Mouse (Mus musculus): Measurements from ENCODE around the gene Polh. TPM values are rescaled to one million over a fixed set of nuclear protein-coding genes. Genes with fewer than 3 reads are reported as not detected.

Polh gene
- total and polyA plus RNA-seq, 2 experiments from 2014 or later, result 7.8 to 11.0 TPM

- H3K4me1 ChIP-seq (ENCODE audit: control insufficient read depth, insufficient read depth), result 0 out of 2 replicates have a peak, but pooled peaks cover 8% of the 10 kb centered on the region
- peak; percentile 95 for ATAC-seq (ENCODE audit: insufficient read depth, low read depth)
- peak within 1 kb of the TSS; percentile 82 for H3K27ac ChIP-seq (ENCODE audit: low read depth)
- TF ChIP-seq CTCF (IDR thresholded peaks at IDR 0.05; ENCODE audit: low read depth), result no peak
- TF ChIP-seq EP300 (IDR thresholded peaks at IDR 0.05; ENCODE audit: low read depth), result no peak
- H3K4me3 ChIP-seq (ENCODE audit: low read depth, low read length), result peak within 1 kb of the TSS; percentile 83
- H3K27me3 ChIP-seq (ENCODE audit: control insufficient read depth, insufficient read depth, low read length), result no peaks in the 10 kb centered on the region
- peak; percentile 96 for DNase-seq (ENCODE audit: low spot score)
- peak within 1 kb of the TSS; percentile 86 for H3K9ac ChIP-seq (replicated peaks; ENCODE audit: low read depth, low read length)
- peak within 1 kb of the TSS; percentile 77 for H3K4me2 ChIP-seq (ENCODE audit: low read depth, low read length)
- H3K36me3 ChIP-seq (replicated peaks; ENCODE audit: control insufficient read depth, insufficient read depth, low read length), result peaks cover 14% of the 10 kb centered on the region
- 1% methylated on average over 33 of the region's 33 CpGs for WGBS
- no peaks in the 10 kb centered on the region for H3K9me3 ChIP-seq (replicated peaks; ENCODE audit: control insufficient read depth, low read length)
These were observed 49.3 kb downstream of the Polh start, which contains the start of gene Mad2l1bp for GRCm38 (mm10) chr17:46152847-46153782. Gene Mad2l1bp, minus strand, starts transcription at chr17:46153553.

GRCm38 (mm10) chr17:46143578-46144423, 58.6 kb downstream of the Polh start, which contains the start of gene Rsph9:
Gene Rsph9, minus strand, starts transcription at chr17:46144216.
- TF ChIP-seq EP300 (IDR thresholded peaks at IDR 0.05; ENCODE audit: low read depth), result no peak
- no peak for TF ChIP-seq CTCF (IDR thresholded peaks at IDR 0.05; ENCODE audit: low read depth)
- peak within 1 kb of the TSS; percentile 62 for H3K4me2 ChIP-seq (ENCODE audit: low read depth, low read length)
- H3K27ac ChIP-seq (ENCODE audit: low read depth), result no peak within 1 kb of the TSS
- H3K27me3 ChIP-seq (ENCODE audit: control insufficient read depth, insufficient read depth, low read length), result no peaks in the 10 kb centered on the region
- ATAC-seq (ENCODE audit: insufficient read depth, low read depth) (peak; percentile 91), DNase-seq (ENCODE audit: low spot score) (peak; percentile 85)
- H3K4me1 ChIP-seq (ENCODE audit: control insufficient read depth, insufficient read depth), result peaks cover 6% of the 10 kb centered on the region; the same call in 1 of the 2 replicates
- 6% methylated on average over 37 of the region's 37 CpGs for WGBS
- peaks cover 23% of the 10 kb centered on the region for H3K36me3 ChIP-seq (replicated peaks; ENCODE audit: control insufficient read depth, insufficient read depth, low read length)
- H3K9ac ChIP-seq (replicated peaks; ENCODE audit: low read depth, low read length), result peak within 1 kb of the TSS; percentile 22; the same call in 1 of the 2 replicates
- H3K9me3 ChIP-seq (replicated peaks; ENCODE audit: control insufficient read depth, low read length), result no peaks in the 10 kb centered on the region
- peak within 1 kb of the TSS; percentile 43 for H3K4me3 ChIP-seq (ENCODE audit: low read depth, low read length)

DNA sequence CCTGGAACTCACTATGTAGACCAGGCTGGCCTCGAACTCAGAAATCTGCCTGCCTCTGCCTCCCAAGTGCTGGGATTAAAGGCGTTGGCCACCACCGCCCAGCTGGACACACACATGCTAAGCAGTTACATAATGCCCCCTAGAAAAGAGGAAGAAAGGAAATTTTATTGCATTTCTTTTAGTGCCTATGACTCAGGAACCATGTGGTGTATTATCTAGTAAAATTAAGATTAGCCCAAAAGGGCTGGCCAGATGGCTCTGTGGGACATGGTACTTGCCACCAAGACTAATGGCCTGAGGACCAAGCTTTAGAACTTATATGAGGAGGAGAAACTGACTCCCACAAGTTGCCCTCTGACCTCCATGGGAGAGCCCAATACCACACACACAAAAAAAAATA, 62.6 kb downstream of the Polh start:
- TF ChIP-seq CTCF (IDR thresholded peaks at IDR 0.05; ENCODE audit: low read depth) (no peak), EP300 (IDR thresholded peaks at IDR 0.05; ENCODE audit: low read depth) (no peak)
- peaks cover 6% of the 10 kb centered on the region; the same call in 1 of the 2 replicates for H3K4me1 ChIP-seq (ENCODE audit: control insufficient read depth, insufficient read depth)
- H3K9ac ChIP-seq (replicated peaks; ENCODE audit: low read depth, low read length), result no peak overlapping the region
- ATAC-seq (ENCODE audit: insufficient read depth, low read depth) (no peak), DNase-seq (ENCODE audit: low spot score) (no peak)
- H3K27ac ChIP-seq (ENCODE audit: low read depth), result no peak overlapping the region
- no peak overlapping the region for H3K4me3 ChIP-seq (ENCODE audit: low read depth, low read length)
- no peaks in the 10 kb centered on the region for H3K27me3 ChIP-seq (ENCODE audit: control insufficient read depth, insufficient read depth, low read length)
- no peak overlapping the region for H3K4me2 ChIP-seq (ENCODE audit: low read depth, low read length)
- 84% methylated on average over 3 of the region's 3 CpGs for WGBS
- H3K9me3 ChIP-seq (replicated peaks; ENCODE audit: control insufficient read depth, low read length), result no peaks in the 10 kb centered on the region
- H3K36me3 ChIP-seq (replicated peaks; ENCODE audit: control insufficient read depth, insufficient read depth, low read length), result no peaks in the 10 kb centered on the region

GRCm38 (mm10) chr17:46138563-46139236, 63.7 kb downstream of the Polh start:
- H3K4me3 ChIP-seq (ENCODE audit: low read depth, low read length), result no peak overlapping the region
- H3K36me3 ChIP-seq (replicated peaks; ENCODE audit: control insufficient read depth, insufficient read depth, low read length), result no peaks in the 10 kb centered on the region
- no peaks in the 10 kb centered on the region for H3K9me3 ChIP-seq (replicated peaks; ENCODE audit: control insufficient read depth, low read length)
- H3K4me1 ChIP-seq (ENCODE audit: control insufficient read depth, insufficient read depth), result peaks cover 4% of the 10 kb centered on the region; the same call in 1 of the 2 replicates
- no peak for TF ChIP-seq EP300 (IDR thresholded peaks at IDR 0.05; ENCODE audit: low read depth)
- TF ChIP-seq CTCF (IDR thresholded peaks at IDR 0.05; ENCODE audit: low read depth), result no peak
- DNase-seq (ENCODE audit: low spot score) (no peak), ATAC-seq (ENCODE audit: insufficient read depth, low read depth) (no peak)
- H3K27ac ChIP-seq (ENCODE audit: low read depth), result no peak overlapping the region
- 41% methylated on average over 8 of the region's 8 CpGs for WGBS
- no peaks in the 10 kb centered on the region for H3K27me3 ChIP-seq (ENCODE audit: control insufficient read depth, insufficient read depth, low read length)
- H3K4me2 ChIP-seq (ENCODE audit: low read depth, low read length), result no peak overlapping the region
- H3K9ac ChIP-seq (replicated peaks; ENCODE audit: low read depth, low read length), result no peak overlapping the region

DNA sequence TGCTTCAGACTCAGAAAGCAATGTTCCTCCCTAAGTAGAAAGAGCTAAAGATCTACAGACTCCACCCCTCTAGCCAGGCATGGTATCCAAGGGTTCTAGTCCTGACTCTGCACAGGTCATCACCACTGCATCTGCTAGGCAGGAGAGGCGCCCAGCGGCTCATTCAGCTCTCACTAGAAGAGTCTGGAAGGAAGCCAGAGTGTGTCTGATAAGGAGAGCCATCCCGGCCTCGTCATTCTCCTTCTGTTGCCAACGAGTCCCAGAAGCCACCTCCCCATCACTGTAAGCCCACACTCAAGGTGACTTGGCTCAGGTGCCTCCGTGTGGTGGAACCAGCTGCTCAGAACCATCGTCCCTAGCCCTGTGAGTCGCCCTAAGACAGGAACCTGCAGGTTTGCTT, 69.6 kb downstream of the Polh start:
- 33% methylated on average over 8 of the region's 8 CpGs for WGBS
- ATAC-seq (ENCODE audit: insufficient read depth, low read depth) (no peak), DNase-seq (ENCODE audit: low spot score) (no peak)
- no peak overlapping the region for H3K4me3 ChIP-seq (ENCODE audit: low read depth, low read length)
- no peak overlapping the region for H3K9ac ChIP-seq (replicated peaks; ENCODE audit: low read depth, low read length)
- TF ChIP-seq CTCF (IDR thresholded peaks at IDR 0.05; ENCODE audit: low read depth) (no peak), EP300 (IDR thresholded peaks at IDR 0.05; ENCODE audit: low read depth) (no peak)
- H3K4me1 ChIP-seq (ENCODE audit: control insufficient read depth, insufficient read depth), result no peaks in the 10 kb centered on the region
- H3K27ac ChIP-seq (ENCODE audit: low read depth), result no peak overlapping the region
- H3K36me3 ChIP-seq (replicated peaks; ENCODE audit: control insufficient read depth, insufficient read depth, low read length), result peaks cover 12% of the 10 kb centered on the region
- H3K27me3 ChIP-seq (ENCODE audit: control insufficient read depth, insufficient read depth, low read length), result no peaks in the 10 kb centered on the region
- no peaks in the 10 kb centered on the region for H3K9me3 ChIP-seq (replicated peaks; ENCODE audit: control insufficient read depth, low read length)
- H3K4me2 ChIP-seq (ENCODE audit: low read depth, low read length), result no peak overlapping the region
